Mouse (Mus musculus) erythroblast, embryonic 14.5 days (primary cell): ENCODE results near the gene Phxr2.

Experiments
- GATA1 ChIP-seq: IDR thresholded peaks from 2 replicates; pipeline ENCODE4 v1.6.1; 2012; ENCODE audit warnings: low read length, inconsistent platforms, mixed read lengths
- TAL1 ChIP-seq: IDR thresholded peaks from 3 replicates; pipeline ENCODE4 v1.6.1; 2012; ENCODE audit warnings: low read length, inconsistent platforms, mixed read lengths

- TF ChIP-seq GATA1 (no peak), TAL1 (no peak)
Measured at GRCm38 (mm10) chr10:99154635-99155034, 28.5 kb upstream of the Phxr2 start.
